Mouse (Mus musculus) embryonic facial prominence, embryonic 15.5 days (tissue): ENCODE measurements around the gene Map2k4. TPM values are rescaled to one million over a fixed set of nuclear protein-coding genes. Genes with fewer than 3 reads are reported as not detected.

ENCODE experiments used
- ATAC-seq: fragments of 200-750 bp; cut with Nextera tagmentation; 2 replicates; pipeline ENCODE4 v1.8.0; 2017; ENCODE audit warnings: low read depth, moderate TSS enrichment; ENCODE audit not compliant: insufficient number of reproducible peaks, low FRiP score, low TSS enrichment
- H3K27ac ChIP-seq: fragments of 300-500 bp; sonication (generic); replicated peaks from 2 replicates; pipeline ENCODE4 v1.5.1; 2015; ENCODE audit warnings: mild to moderate bottlenecking, inconsistent platforms
- H3K27me3 ChIP-seq: fragments of 300-500 bp; sonication (generic); 2 replicates; pipeline ENCODE4 v1.6.1; 2015; ENCODE audit warnings: inconsistent platforms
- H3K36me3 ChIP-seq: fragments of 300-500 bp; sonication (generic); 2 replicates; pipeline ENCODE4 v1.6.1; 2015; ENCODE audit warnings: mild to moderate bottlenecking, inconsistent platforms
- H3K4me1 ChIP-seq: fragments of 300-500 bp; sonication (generic); 2 replicates; pipeline ENCODE4 v1.6.1; 2015; ENCODE audit warnings: inconsistent platforms
- H3K4me2 ChIP-seq: fragments of 300-500 bp; sonication (generic); replicated peaks from 2 replicates; pipeline ENCODE4 v1.6.1; 2015; ENCODE audit warnings: mild to moderate bottlenecking, inconsistent platforms
- H3K4me3 ChIP-seq: fragments of 300-500 bp; sonication (generic); replicated peaks from 2 replicates; pipeline ENCODE4 v1.5.1; 2015; ENCODE audit warnings: mild to moderate bottlenecking, inconsistent platforms
- H3K9ac ChIP-seq: fragments of 300-500 bp; sonication (generic); 2 replicates; pipeline ENCODE4 v1.6.1; 2015; ENCODE audit warnings: inconsistent platforms
- H3K9me3 ChIP-seq: fragments of 300-500 bp; sonication (generic); replicated peaks from 2 replicates; pipeline ENCODE4 v1.6.1; 2016; ENCODE audit warnings: inconsistent platforms
- WGBS: fragments of 180-500 bp; shearing (Covaris S2); methylation state at CpG from one replicate; pipeline ENCODE4 v1.1.7; 2015; 5-methylcytosine and 5-hydroxymethylcytosine counted together
- polyA plus RNA-seq: library from polyadenylated mRNA; unstranded; fragments of >200 nt; fragmentation: Nextera tagmentation; extraction: Ambion mirVana; gene quantifications from 2 replicates; pipeline ENCODE4 v1.2.1, GENCODE M21; 2015

Map2k4 gene
- polyA plus RNA-seq, 1 experiment from 2014 or later: 61.8 TPM

DNA sequence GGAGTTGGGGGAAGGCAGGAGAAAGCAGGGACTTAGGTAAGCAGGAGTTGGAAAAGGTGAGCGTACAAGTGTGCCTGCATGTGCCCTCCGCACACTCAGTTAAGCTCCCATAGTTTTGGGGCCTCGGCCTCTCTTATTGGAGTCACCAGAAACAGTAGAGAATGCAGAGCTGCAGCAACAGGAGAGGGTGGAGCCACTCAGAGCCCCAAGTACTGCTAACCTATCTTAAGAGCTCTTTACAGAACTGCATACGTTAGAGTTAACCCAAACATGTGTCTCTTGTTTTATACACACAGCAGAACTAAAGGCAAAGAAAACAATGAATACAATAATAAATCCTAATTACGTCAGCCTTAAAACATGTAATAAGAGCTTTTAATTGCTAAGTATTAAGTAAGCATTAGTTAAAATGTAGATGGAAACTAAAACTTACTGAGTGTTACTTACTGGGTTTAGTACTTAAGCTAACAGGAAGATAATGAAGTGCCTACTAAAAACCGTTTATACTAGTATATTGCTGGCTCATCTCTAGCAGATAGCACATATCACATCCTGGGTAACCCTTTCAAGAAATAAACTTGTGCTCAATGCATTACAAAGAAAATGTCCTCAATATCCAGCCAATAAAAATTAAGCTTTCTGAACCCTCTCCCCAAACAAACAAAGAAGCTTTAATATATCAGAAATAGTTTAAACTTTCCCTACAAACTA is 14.0 kb downstream of the Map2k4 start:
- H3K4me1 ChIP-seq: peaks cover 5% of the 10 kb centered on the region; the same call in 1 of the 2 replicates
- H3K9me3 ChIP-seq: no peaks in the 10 kb centered on the region
- H3K27me3 ChIP-seq: no peaks in the 10 kb centered on the region
- H3K4me2 ChIP-seq: no peak overlapping the region
- H3K4me3 ChIP-seq: no peak overlapping the region
- no peaks in the 10 kb centered on the region for H3K36me3 ChIP-seq
- WGBS: 53% methylated on average over 6 of the region's 6 CpGs
- no peak overlapping the region for H3K27ac ChIP-seq
- H3K9ac ChIP-seq: no peak overlapping the region
- ATAC-seq: no peak

DNA sequence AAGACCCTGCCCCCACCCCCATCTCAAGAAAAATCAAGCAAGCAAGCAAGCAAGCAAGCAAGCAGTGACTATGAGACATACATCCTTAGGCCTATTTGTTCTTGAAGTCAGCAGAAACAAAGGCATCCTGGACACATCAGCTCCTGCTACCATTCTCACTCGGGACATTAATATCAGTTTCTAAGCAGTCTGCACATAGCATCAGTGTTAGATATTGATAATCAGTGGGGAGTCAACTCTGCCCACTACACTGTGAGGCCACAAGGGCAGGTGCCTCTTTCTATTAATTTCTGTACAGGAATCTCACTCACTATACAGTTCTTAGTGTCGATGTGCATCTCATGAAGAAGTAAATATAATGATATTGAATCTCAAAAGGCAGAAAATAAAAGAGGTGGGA is 14.6 kb downstream of the Map2k4 start:
- Histone ChIP-seq H3K9ac (no peak overlapping the region), H3K27ac (no peak overlapping the region), H3K4me2 (no peak overlapping the region), H3K9me3 (no peaks in the 10 kb centered on the region), H3K4me1 (0 out of 2 replicates have a peak, but pooled peaks cover 5% of the 10 kb centered on the region), H3K27me3 (no peaks in the 10 kb centered on the region), H3K4me3 (no peak overlapping the region), H3K36me3 (no peaks in the 10 kb centered on the region)
- 78% methylated on average over 2 of the region's 2 CpGs for WGBS
- no peak for ATAC-seq

DNA sequence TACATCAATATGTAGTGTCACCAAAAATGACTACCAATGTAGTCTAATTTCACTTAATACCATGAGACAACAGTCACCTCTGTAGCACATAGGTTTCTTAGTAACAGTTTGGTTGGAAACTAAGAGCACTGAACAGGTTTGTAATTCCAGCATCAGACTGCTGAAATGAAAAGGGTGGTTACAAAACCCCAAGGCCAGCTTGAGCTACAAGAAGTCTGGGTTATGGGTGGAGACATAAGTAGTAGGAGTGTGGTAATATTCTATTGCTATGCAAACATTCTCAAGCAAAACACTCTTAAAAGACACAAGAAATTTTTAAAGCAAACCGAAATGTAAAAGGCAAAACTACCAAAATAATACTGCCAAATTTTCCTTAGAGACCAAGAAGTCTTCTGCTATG is 16.6 kb downstream of the Map2k4 start:
- no peaks in the 10 kb centered on the region for H3K4me1 ChIP-seq
- H3K4me3 ChIP-seq: no peak overlapping the region
- no peaks in the 10 kb centered on the region for H3K36me3 ChIP-seq
- no peak overlapping the region for H3K9ac ChIP-seq
- H3K4me2 ChIP-seq: no peak overlapping the region
- H3K27ac ChIP-seq: no peak overlapping the region
- WGBS: 81% methylated on average over 1 of the region's 1 CpGs
- no peak for ATAC-seq
- no peaks in the 10 kb centered on the region for H3K9me3 ChIP-seq
- no peaks in the 10 kb centered on the region for H3K27me3 ChIP-seq

DNA sequence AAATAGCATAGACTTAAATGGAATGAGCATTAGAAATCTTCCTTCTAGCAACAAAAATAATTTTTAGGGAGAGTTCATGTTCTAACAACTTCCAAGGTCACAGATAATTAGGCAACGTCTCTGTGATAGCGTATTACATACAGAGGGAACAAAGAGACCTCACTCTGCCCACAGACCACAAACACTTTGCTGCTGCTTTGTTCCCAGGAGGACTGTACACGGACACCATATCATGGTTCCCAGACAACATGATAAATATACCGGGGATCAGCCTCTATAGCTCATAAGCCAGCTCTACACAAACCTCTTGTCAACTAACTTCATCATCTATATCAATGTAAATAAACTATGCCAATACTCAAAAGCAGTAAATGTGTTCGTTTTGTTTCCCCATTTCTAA is 18.1 kb downstream of the Map2k4 start:
- Histone ChIP-seq H3K27ac (no peak overlapping the region), H3K4me2 (no peak overlapping the region), H3K9me3 (no peaks in the 10 kb centered on the region), H3K4me3 (no peak overlapping the region), H3K9ac (no peak overlapping the region), H3K36me3 (no peaks in the 10 kb centered on the region), H3K4me1 (no peaks in the 10 kb centered on the region), H3K27me3 (no peaks in the 10 kb centered on the region)
- ATAC-seq: no peak
- 66% methylated on average over 5 of the region's 5 CpGs for WGBS

DNA sequence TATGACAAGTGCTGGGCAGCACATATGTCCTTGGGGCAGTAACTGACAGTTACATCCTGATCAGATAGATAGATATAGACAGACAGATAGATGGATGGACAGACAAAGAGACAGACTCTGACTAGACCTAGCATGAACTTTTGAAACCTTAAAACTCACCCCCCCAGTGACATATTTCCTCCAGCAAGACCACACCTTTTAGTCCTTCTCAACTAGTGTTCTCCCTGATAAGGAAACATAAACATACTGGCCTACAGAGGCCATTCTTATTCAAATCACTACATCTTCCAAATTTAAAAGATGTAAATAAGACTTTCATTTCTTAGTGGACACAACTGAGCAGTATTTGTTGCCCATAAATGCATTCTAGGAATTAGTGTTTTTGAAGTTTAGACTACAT is 19.7 kb downstream of the Map2k4 start:
- Histone ChIP-seq H3K9ac (no peak overlapping the region), H3K9me3 (no peaks in the 10 kb centered on the region), H3K4me1 (no peaks in the 10 kb centered on the region), H3K36me3 (no peaks in the 10 kb centered on the region), H3K4me3 (no peak overlapping the region), H3K4me2 (no peak overlapping the region), H3K27me3 (no peaks in the 10 kb centered on the region), H3K27ac (no peak overlapping the region)
- no peak for ATAC-seq

DNA sequence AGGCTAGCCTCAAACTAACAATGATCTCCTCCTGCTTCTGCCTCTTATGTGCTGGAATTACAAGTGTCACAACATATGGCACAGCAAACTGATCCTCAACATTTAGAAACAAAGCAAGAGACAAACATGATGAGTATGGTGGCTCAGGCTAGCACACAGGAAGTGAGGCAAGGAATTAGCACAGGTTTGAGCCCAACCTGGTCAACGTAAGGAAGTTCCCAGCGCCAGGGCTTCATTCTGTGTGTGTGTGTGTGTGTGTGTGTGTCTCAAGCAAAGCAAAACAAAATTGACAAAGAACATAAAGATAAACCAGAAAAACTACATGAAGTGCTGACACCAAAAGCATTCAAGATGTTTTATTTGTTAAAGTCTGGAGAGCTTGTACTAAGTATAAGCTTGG is 27.2 kb downstream of the Map2k4 start:
- ATAC-seq: no peak
- Histone ChIP-seq H3K27ac (no peak overlapping the region), H3K9me3 (no peaks in the 10 kb centered on the region), H3K4me1 (no peaks in the 10 kb centered on the region), H3K4me2 (no peak overlapping the region), H3K36me3 (no peaks in the 10 kb centered on the region), H3K27me3 (no peaks in the 10 kb centered on the region), H3K9ac (no peak overlapping the region), H3K4me3 (no peak overlapping the region)
- 95% methylated on average over 2 of the region's 2 CpGs for WGBS

DNA sequence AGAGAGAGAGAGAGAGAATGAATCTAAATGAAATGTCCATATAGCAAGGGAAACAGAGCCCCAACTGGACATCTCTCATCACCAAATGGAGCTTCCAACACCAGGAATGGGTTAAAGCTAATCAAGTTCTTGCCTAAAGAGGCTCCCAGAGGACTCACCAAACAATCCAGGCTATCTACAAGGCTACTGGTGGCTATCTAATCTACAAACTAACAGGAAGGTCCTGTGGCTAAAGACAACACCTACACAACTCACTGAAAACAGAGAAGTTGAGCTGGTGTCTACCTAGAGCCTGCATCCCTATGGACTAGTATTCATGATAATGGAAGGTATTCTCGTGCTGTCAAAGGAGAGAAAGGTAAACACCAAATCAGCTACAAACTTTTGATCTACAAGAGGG is 28.7 kb downstream of the Map2k4 start:
- Histone ChIP-seq H3K4me1 (no peaks in the 10 kb centered on the region), H3K27me3 (no peaks in the 10 kb centered on the region), H3K9ac (no peak overlapping the region), H3K4me2 (no peak overlapping the region), H3K9me3 (no peaks in the 10 kb centered on the region), H3K27ac (no peak overlapping the region), H3K4me3 (no peak overlapping the region), H3K36me3 (no peaks in the 10 kb centered on the region)
- WGBS: 79% methylated on average over 1 of the region's 1 CpGs
- ATAC-seq: no peak

DNA sequence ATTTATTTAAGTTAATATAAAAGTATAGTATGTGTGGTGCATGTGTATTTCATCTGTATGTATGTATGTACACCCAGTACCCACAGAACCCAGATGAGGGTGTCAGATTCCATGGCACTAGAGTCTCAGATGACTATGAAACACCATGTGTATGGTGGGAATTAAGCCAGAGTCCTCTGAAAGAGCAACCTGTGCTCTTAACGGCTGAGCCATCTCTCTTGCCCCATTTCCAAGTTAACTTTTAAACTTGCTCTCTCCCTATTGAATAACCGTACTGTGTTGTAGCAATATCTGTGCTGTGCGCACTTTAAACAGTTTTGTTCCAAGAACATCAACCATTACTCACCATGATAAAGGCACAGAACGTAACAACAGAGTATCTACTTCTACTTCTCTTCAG is 33.9 kb downstream of the Map2k4 start:
- H3K27me3 ChIP-seq: no peaks in the 10 kb centered on the region
- 72% methylated on average over 4 of the region's 4 CpGs for WGBS
- no peak overlapping the region for H3K4me3 ChIP-seq
- no peaks in the 10 kb centered on the region for H3K36me3 ChIP-seq
- no peak overlapping the region for H3K4me2 ChIP-seq
- no peaks in the 10 kb centered on the region for H3K4me1 ChIP-seq
- H3K9me3 ChIP-seq: no peaks in the 10 kb centered on the region
- H3K9ac ChIP-seq: no peak overlapping the region
- H3K27ac ChIP-seq: no peak overlapping the region
- ATAC-seq: no peak

DNA sequence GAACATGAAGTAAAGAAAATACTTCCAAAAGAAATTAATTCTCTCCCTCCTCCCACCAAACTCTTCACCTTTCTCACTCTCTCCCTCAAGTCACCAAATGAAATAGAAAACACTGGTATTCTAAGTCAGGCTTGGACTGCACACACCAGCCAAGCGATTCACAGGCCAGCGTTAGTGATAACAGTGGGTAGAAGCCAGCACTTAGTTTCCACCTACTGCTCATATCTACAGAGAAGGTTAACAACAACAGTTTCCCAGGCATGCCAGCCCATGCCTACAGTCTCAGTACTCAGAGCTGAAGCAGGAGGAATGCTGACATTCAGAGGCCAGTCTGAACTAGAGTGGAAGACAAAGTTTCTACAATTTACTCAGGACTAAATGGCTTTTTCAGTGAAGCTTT is 34.5 kb downstream of the Map2k4 start:
- H3K4me2 ChIP-seq: no peak overlapping the region
- no peaks in the 10 kb centered on the region for H3K9me3 ChIP-seq
- H3K36me3 ChIP-seq: no peaks in the 10 kb centered on the region
- H3K4me1 ChIP-seq: no peaks in the 10 kb centered on the region
- H3K4me3 ChIP-seq: no peak overlapping the region
- no peak for ATAC-seq
- no peak overlapping the region for H3K9ac ChIP-seq
- no peak overlapping the region for H3K27ac ChIP-seq
- no peaks in the 10 kb centered on the region for H3K27me3 ChIP-seq
- WGBS: 85% methylated on average over 2 of the region's 2 CpGs

DNA sequence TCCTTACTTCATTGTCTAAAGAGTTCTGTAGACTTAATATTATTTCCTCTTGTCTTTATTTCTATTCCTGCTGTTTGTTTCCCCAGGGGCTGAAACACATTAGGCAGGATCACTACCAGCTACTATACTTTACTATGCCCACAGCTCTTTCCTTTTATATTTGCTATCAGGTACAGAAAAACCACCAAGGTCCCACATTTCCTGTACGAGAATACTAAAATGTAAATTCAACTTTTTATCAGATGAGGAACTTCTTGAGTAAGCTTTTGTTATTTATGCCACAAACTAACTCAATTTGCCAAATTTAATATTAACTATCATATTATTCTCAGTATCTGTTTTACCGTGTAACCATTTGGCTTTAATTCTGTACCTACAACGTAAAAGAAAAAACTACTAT is 37.6 kb downstream of the Map2k4 start:
- no peaks in the 10 kb centered on the region for H3K27me3 ChIP-seq
- H3K4me3 ChIP-seq: no peak overlapping the region
- H3K27ac ChIP-seq: no peak overlapping the region
- H3K4me1 ChIP-seq: no peaks in the 10 kb centered on the region
- no peak for ATAC-seq
- H3K9me3 ChIP-seq: no peaks in the 10 kb centered on the region
- no peaks in the 10 kb centered on the region for H3K36me3 ChIP-seq
- no peak overlapping the region for H3K4me2 ChIP-seq
- 66% methylated on average over 3 of the region's 3 CpGs for WGBS
- H3K9ac ChIP-seq: no peak overlapping the region

DNA sequence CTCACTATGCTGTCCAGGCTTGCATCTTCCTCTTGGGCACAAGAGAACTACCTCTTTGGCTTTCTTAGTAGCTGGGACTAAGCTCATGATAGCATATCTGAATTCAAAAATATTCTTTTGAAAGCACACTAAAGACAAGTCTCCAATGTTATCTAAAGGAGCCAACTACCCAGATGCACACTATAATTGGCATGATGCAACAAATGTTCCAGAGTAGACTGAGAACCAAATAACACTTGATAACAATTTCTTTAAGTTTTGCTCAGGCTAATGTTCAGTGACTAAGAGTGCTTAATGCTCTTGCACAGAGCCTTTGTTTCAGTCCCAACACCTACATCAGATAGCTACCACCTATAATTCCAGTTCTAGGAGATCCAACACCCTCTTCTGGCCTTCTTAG is 40.7 kb downstream of the Map2k4 start:
- Histone ChIP-seq H3K4me2 (no peak overlapping the region), H3K9ac (no peak overlapping the region), H3K4me3 (no peak overlapping the region), H3K36me3 (no peaks in the 10 kb centered on the region), H3K4me1 (no peaks in the 10 kb centered on the region), H3K27me3 (no peaks in the 10 kb centered on the region), H3K9me3 (no peaks in the 10 kb centered on the region), H3K27ac (no peak overlapping the region)
- ATAC-seq: no peak

DNA sequence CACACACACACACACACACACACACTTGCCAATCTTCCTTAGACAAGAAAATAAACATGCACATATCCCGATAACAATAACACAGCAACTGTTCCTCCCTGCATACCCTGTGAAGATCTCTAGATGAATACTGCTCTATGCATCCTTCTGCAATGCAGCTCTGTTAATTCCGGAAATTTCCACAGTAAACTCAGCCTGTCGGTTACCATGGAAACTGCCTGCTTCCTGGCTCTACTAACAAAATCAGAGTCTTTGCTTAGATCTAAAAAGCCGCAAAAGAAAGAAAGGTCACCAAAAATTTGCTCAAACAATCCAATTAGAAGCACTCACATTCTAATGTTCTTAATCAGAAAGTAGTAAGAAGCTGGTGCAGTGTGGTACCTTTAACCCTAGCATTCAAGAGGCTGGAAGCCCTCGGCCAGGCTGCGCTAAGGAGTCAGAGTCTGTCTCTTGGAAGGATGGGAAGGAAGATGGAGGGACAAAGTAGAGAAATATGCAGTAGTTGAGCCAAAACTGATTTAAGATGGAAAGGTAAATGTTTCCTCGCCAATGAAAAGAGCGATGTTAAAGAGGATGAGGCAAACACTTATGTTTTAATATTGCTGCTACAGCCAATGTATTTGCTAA is 42.3 kb downstream of the Map2k4 start:
- no peak overlapping the region for H3K27ac ChIP-seq
- H3K9me3 ChIP-seq: no peaks in the 10 kb centered on the region
- no peak for ATAC-seq
- H3K4me1 ChIP-seq: no peaks in the 10 kb centered on the region
- H3K36me3 ChIP-seq: no peaks in the 10 kb centered on the region
- H3K27me3 ChIP-seq: no peaks in the 10 kb centered on the region
- H3K4me3 ChIP-seq: no peak overlapping the region
- no peak overlapping the region for H3K4me2 ChIP-seq
- 75% methylated on average over 8 of the region's 8 CpGs for WGBS
- H3K9ac ChIP-seq: no peak overlapping the region
